Mouse (Mus musculus): ENCODE data around the gene Mob2. TPM values are rescaled to one million over a fixed set of nuclear protein-coding genes. Genes with fewer than 3 reads are reported as not detected.

Gene Mob2
- polyA plus RNA-seq, 1 experiment = 24.8 TPM

GRCm38 (mm10) chr7:142045344-142045743 is 15.5 kb downstream of the Mob2 start:
- H3K27me3 ChIP-seq (ENCODE audit: control insufficient read depth) = no peaks in the 10 kb centered on the region
- TF ChIP-seq TAL1 (IDR thresholded peaks at IDR 0.05; ENCODE audit: low read length) (no peak), GATA1 (IDR thresholded peaks at IDR 0.05; ENCODE audit: low read length) (no peak)
- H3K36me3 ChIP-seq (ENCODE audit: control insufficient read depth) = peaks cover 89% of the 10 kb centered on the region
- H3K9me3 ChIP-seq (ENCODE audit: control insufficient read depth, low read length) = no peaks in the 10 kb centered on the region
- H3K4me3 ChIP-seq (replicated peaks) = no peak overlapping the region
- H3K4me1 ChIP-seq (ENCODE audit: control insufficient read depth) = peaks cover 13% of the 10 kb centered on the region

GRCm38 (mm10) chr7:142040756-142041155 is 20.1 kb downstream of the Mob2 start:
- Histone ChIP-seq H3K4me1 (ENCODE audit: control insufficient read depth) (peaks cover 28% of the 10 kb centered on the region), H3K9me3 (ENCODE audit: control insufficient read depth, low read length) (no peaks in the 10 kb centered on the region), H3K36me3 (ENCODE audit: control insufficient read depth) (peaks cover 91% of the 10 kb centered on the region), H3K4me3 (replicated peaks) (no peak overlapping the region), H3K27me3 (ENCODE audit: control insufficient read depth) (no peaks in the 10 kb centered on the region)
- TF ChIP-seq GATA1 (IDR thresholded peaks at IDR 0.05; ENCODE audit: low read length) = no peak
- no peak for TF ChIP-seq TAL1 (IDR thresholded peaks at IDR 0.05; ENCODE audit: low read length)

- TF ChIP-seq TAL1 (IDR thresholded peaks at IDR 0.05; ENCODE audit: low read length) (no peak), GATA1 (IDR thresholded peaks at IDR 0.05; ENCODE audit: low read length) (no peak)
- Histone ChIP-seq H3K4me1 (ENCODE audit: control insufficient read depth) (peaks cover 47% of the 10 kb centered on the region), H3K36me3 (ENCODE audit: control insufficient read depth) (peaks cover 92% of the 10 kb centered on the region), H3K9me3 (ENCODE audit: control insufficient read depth, low read length) (no peaks in the 10 kb centered on the region), H3K4me3 (replicated peaks) (no peak overlapping the region), H3K27me3 (ENCODE audit: control insufficient read depth) (no peaks in the 10 kb centered on the region)
Measured at GRCm38 (mm10) chr7:142037553-142038170, 23.2 kb downstream of the Mob2 start.

DNA sequence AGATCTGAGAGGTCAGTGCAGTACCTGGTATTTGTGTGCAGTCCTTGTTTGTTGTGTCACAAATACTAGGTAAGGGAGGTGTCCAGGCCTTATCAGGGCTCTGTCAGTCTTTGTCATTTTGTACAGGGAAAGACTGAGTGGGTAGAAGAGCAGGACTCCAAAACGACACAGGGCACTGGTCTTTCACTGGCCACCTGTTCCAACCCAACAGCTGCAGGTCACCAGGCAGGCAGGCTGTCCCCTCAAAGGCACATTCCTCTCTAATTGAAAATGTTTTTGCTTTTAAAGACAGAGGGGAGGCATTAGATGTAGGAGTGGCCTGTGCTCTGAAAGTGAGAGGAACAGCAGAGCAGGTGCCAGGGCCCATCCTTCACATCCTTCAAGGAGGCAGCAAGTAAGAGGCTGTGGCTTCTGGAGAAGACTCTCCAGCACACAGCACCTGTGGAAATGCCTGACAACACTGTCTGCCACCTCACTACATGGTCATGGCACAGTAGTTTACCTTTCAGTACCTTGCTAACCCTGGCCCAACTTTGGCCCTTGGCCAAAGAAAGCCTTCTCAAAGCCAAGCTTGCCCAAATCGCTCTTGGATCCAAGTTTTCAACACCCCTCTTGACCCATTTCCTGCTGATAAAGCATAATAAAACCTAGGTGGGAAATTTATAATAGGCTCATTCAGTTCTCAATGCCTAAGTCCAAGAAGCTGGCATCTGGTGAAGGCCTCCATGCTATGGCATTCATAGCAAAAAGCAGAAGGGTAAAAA is 25.6 kb downstream of the Mob2 start:
- Histone ChIP-seq H3K9me3 (ENCODE audit: control insufficient read depth, low read length) (no peaks in the 10 kb centered on the region), H3K4me3 (replicated peaks) (no peak overlapping the region), H3K4me1 (ENCODE audit: control insufficient read depth) (peaks cover 49% of the 10 kb centered on the region), H3K27me3 (ENCODE audit: control insufficient read depth) (no peaks in the 10 kb centered on the region), H3K36me3 (ENCODE audit: control insufficient read depth) (peaks cover 90% of the 10 kb centered on the region)
- TF ChIP-seq GATA1 (IDR thresholded peaks at IDR 0.05; ENCODE audit: low read length) = no peak
- no peak for TF ChIP-seq TAL1 (IDR thresholded peaks at IDR 0.05; ENCODE audit: low read length)

DNA sequence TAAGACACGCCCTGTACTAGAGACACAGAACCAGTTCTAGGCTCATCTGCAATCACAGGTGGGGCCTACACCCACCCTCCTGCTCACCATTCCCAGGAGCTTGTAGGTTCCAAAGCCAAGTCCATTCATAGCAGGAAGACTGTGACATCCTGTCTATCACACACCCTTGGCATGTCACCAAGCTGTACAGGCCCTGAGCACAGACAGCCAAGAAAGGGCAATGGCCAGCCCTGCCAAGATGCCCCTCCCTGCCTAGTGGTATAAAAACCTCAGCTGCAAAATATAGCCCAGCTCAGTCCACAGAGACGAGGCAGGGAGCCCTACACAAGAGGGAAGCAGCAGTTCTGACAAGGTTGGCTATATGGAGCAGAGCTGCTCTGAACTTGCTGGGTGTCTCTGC is 26.7 kb downstream of the Mob2 start:
- H3K4me3 ChIP-seq (replicated peaks) = no peak overlapping the region
- TF ChIP-seq GATA1 (IDR thresholded peaks at IDR 0.05; ENCODE audit: low read length) = no peak
- no peak for TF ChIP-seq TAL1 (IDR thresholded peaks at IDR 0.05; ENCODE audit: low read length)
- H3K9me3 ChIP-seq (ENCODE audit: control insufficient read depth, low read length) = no peaks in the 10 kb centered on the region
- peaks cover 48% of the 10 kb centered on the region for H3K4me1 ChIP-seq (ENCODE audit: control insufficient read depth)
- H3K36me3 ChIP-seq (ENCODE audit: control insufficient read depth) = peaks cover 80% of the 10 kb centered on the region
- no peaks in the 10 kb centered on the region for H3K27me3 ChIP-seq (ENCODE audit: control insufficient read depth)

GRCm38 (mm10) chr7:142030073-142030472 is 30.8 kb downstream of the Mob2 start:
- H3K4me3 ChIP-seq (replicated peaks) = no peak overlapping the region
- no peaks in the 10 kb centered on the region for H3K9me3 ChIP-seq (ENCODE audit: control insufficient read depth, low read length)
- H3K27me3 ChIP-seq (ENCODE audit: control insufficient read depth) = no peaks in the 10 kb centered on the region
- TF ChIP-seq TAL1 (IDR thresholded peaks at IDR 0.05; ENCODE audit: low read length) (no peak), GATA1 (IDR thresholded peaks at IDR 0.05; ENCODE audit: low read length) (no peak)
- peaks cover 53% of the 10 kb centered on the region for H3K4me1 ChIP-seq (ENCODE audit: control insufficient read depth)
- peaks cover 62% of the 10 kb centered on the region for H3K36me3 ChIP-seq (ENCODE audit: control insufficient read depth)

- Histone ChIP-seq H3K27me3 (ENCODE audit: control insufficient read depth) (no peaks in the 10 kb centered on the region), H3K4me3 (replicated peaks) (peak overlapping the region; percentile 68), H3K4me1 (ENCODE audit: control insufficient read depth) (peaks cover 68% of the 10 kb centered on the region), H3K9me3 (ENCODE audit: control insufficient read depth, low read length) (no peaks in the 10 kb centered on the region), H3K36me3 (ENCODE audit: control insufficient read depth) (peaks cover 67% of the 10 kb centered on the region)
- TF ChIP-seq GATA1 (IDR thresholded peaks at IDR 0.05; ENCODE audit: low read length) (no peak), TAL1 (IDR thresholded peaks at IDR 0.05; ENCODE audit: low read length) (peak; percentile 34; the same call in 1 of the 3 replicates)
Measured at GRCm38 (mm10) chr7:142025926-142026325, 34.9 kb downstream of the Mob2 start.

- H3K4me3 ChIP-seq (replicated peaks) = peak overlapping the region; percentile 68
- peaks cover 72% of the 10 kb centered on the region for H3K36me3 ChIP-seq (ENCODE audit: control insufficient read depth)
- peaks cover 74% of the 10 kb centered on the region for H3K4me1 ChIP-seq (ENCODE audit: control insufficient read depth)
Measured at GRCm38 (mm10) chr7:142025196-142025595, 35.7 kb downstream of the Mob2 start.

GRCm38 (mm10) chr7:142020827-142021226 is 40.0 kb downstream of the Mob2 start:
- Histone ChIP-seq H3K4me1 (ENCODE audit: control insufficient read depth) (peaks cover 66% of the 10 kb centered on the region), H3K9me3 (ENCODE audit: control insufficient read depth, low read length) (no peaks in the 10 kb centered on the region), H3K27me3 (ENCODE audit: control insufficient read depth) (no peaks in the 10 kb centered on the region), H3K36me3 (ENCODE audit: control insufficient read depth) (peaks cover 99% of the 10 kb centered on the region), H3K4me3 (replicated peaks) (peak overlapping the region; percentile 1)
- TF ChIP-seq TAL1 (IDR thresholded peaks at IDR 0.05; ENCODE audit: low read length) = no peak
- no peak for TF ChIP-seq GATA1 (IDR thresholded peaks at IDR 0.05; ENCODE audit: low read length)

More at GRCm38 (mm10) chr7:142025196-142025595, 35.7 kb downstream of the Mob2 start:
- H3K9me3 ChIP-seq (ENCODE audit: control insufficient read depth, low read length) = no peaks in the 10 kb centered on the region
- no peaks in the 10 kb centered on the region for H3K27me3 ChIP-seq (ENCODE audit: control insufficient read depth)
- TF ChIP-seq TAL1 (IDR thresholded peaks at IDR 0.05; ENCODE audit: low read length) = no peak
- no peak for TF ChIP-seq GATA1 (IDR thresholded peaks at IDR 0.05; ENCODE audit: low read length)
